Mouse (Mus musculus): ENCODE measurements around the gene Ppp1r15b. TPM values are rescaled to one million over a fixed set of nuclear protein-coding genes. Genes with fewer than 3 reads are reported as not detected.

The Ppp1r15b gene
- 27.6 TPM for polyA plus RNA-seq (2014; fragmentation: Illumina TruSeq; extraction: RNeasy Lipid Tissue Mini Kit (QIAGEN cat#74804); ENCODE audit: insufficient read depth, low read depth, low replicate concordance)

DNA sequence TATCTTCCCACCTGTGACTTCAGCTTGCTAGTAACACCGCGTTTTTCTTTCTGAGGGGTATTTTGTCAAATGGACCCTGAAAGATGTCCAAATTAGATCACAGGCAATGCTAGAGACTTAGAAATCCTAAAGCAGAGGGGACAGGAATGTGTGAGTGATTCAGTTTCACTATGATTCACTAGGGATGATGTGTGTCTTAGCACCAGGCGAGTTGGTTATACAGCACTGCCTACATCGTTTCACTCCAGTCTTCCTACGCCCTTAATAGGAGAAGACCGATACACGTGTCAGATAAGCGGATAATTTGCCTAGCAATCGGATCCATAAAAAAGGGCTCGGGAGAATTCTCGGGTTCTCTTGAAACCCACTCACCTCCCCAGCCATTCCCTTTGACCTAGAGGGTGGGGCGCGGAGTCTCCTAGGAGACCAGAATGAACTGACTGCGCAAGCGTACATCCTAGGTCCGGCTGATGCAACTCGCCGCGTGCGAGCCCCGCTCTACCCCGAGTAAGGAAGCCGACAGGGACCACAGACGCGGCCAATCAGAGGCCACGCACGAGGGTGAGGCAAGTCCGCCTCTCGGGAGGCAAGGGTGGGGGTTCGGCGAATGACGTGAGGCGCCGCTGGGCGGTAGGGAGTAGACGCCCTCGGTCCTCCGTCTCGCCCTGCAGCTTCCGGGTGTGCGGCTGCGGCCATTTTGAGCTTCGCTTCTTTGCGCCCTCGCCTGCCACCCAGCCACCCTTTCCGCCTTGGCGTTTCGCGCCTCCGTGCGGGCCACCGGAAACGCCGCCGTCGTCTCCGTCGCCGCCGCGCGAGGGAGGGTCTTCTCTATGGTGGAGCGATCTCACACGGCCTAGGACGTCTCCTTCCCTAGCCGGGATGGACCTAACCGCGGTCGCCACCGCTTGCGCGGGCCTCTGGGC, at the start of gene Ppp1r15b:
Ppp1r15b (plus strand) TSS at position 506 of the 923 bp plus-strand sequence.

DNA sequence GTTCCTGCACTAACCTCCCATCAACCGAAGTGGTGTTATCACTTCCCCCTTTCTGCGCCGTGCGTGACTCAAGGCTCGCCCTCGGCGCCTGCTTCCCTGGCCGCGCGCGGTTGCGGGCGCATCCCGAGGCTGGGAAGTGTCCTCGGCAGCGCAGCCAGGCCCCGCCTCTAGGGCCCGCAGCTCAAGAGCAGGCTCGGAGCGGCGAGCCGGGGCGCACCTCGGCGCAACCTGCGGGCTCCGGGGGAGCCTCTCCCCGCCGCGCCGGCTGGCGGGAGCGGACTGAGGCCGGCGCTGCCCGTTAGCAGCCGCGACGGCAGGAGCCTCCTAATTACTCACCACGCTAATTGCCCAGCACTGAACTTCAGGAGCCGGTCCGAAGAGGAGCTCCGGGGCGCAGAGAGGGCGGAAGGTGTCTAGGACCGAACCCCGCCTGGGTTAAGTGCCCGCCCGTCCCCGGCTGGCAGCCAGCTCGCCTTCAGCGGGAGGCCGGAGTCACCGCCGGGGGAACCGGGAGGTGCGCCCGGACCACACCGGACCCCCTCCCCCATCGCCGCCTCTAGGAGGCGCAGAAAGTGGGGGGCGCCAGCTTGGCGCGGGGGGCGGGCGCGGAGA, 33.0 kb downstream of the Ppp1r15b start, which contains the start of gene Plekha6:
Plekha6 (plus strand) TSS at position 391 of the 612 bp plus-strand sequence.

Other genes starting within 250 kb of the Ppp1r15b start
- gene Mdm4, start 100.6 kb upstream of the Ppp1r15b start, polyA plus RNA-seq (2014; fragmentation: Illumina TruSeq; extraction: RNeasy Lipid Tissue Mini Kit (QIAGEN cat#74804); ENCODE audit: insufficient read depth, low read depth, low replicate concordance), result 14.3 TPM
- gene Pik3c2b, start 85.5 kb upstream of the Ppp1r15b start, polyA plus RNA-seq (2014; fragmentation: Illumina TruSeq; extraction: RNeasy Lipid Tissue Mini Kit (QIAGEN cat#74804); ENCODE audit: insufficient read depth, low read depth, low replicate concordance), result 2.0 TPM
- gene Plekha6, start 33.1 kb downstream of the Ppp1r15b start, polyA plus RNA-seq (2014; fragmentation: Illumina TruSeq; extraction: RNeasy Lipid Tissue Mini Kit (QIAGEN cat#74804); ENCODE audit: insufficient read depth, low read depth, low replicate concordance), result 4.6 TPM
- gene Golt1a, start 178.7 kb downstream of the Ppp1r15b start, polyA plus RNA-seq (2014; fragmentation: Illumina TruSeq; extraction: RNeasy Lipid Tissue Mini Kit (QIAGEN cat#74804); ENCODE audit: insufficient read depth, low read depth, low replicate concordance), result 1.6 TPM
- gene Kiss1, start 190.7 kb downstream of the Ppp1r15b start, polyA plus RNA-seq (2014; fragmentation: Illumina TruSeq; extraction: RNeasy Lipid Tissue Mini Kit (QIAGEN cat#74804); ENCODE audit: insufficient read depth, low read depth, low replicate concordance), result not detected
- gene Ren1, start 219.4 kb downstream of the Ppp1r15b start, polyA plus RNA-seq (2014; fragmentation: Illumina TruSeq; extraction: RNeasy Lipid Tissue Mini Kit (QIAGEN cat#74804); ENCODE audit: insufficient read depth, low read depth, low replicate concordance), result not detected
- 0.25 TPM for gene Etnk2, start 232.4 kb downstream of the Ppp1r15b start, polyA plus RNA-seq (2014; fragmentation: Illumina TruSeq; extraction: RNeasy Lipid Tissue Mini Kit (QIAGEN cat#74804); ENCODE audit: insufficient read depth, low read depth, low replicate concordance)

All from lung, adult 10 weeks (tissue).